Mouse (Mus musculus): ENCODE results near the gene Sec22c.
A peak's percentile ranks its signal among the peaks of the same experiment; 100 is the strongest.

The Sec22c gene

GRCm38 (mm10) chr9:121647026-121647425 lies 58.3 kb downstream of the Sec22c start:
- DNase-seq (ENCODE audit: low spot score), result peak; percentile 76

- DNase-seq (ENCODE audit: low spot score), result no peak
Observed at GRCm38 (mm10) chr9:121644855-121645254, 60.4 kb downstream of the Sec22c start.

GRCm38 (mm10) chr9:121642401-121643181 lies 62.7 kb downstream of the Sec22c start, which contains the start of gene Vipr1:
Gene Vipr1, plus strand, starts transcription at chr9:121642716.
- DNase-seq (ENCODE audit: low spot score), result peak; percentile 84

- peak; percentile 89 for DNase-seq (ENCODE audit: low spot score)
Observed at GRCm38 (mm10) chr9:121642001-121642400, 63.3 kb downstream of the Sec22c start, which contains the start of gene Lyzl4. Gene Lyzl4, minus strand, starts transcription at chr9:121642096.

GRCm38 (mm10) chr9:121641235-121641915 lies 63.9 kb downstream of the Sec22c start:
- no peak for DNase-seq (ENCODE audit: low spot score)

- DNase-seq (ENCODE audit: low spot score), result no peak
Observed at GRCm38 (mm10) chr9:121639790-121640189, 65.5 kb downstream of the Sec22c start.

GRCm38 (mm10) chr9:121635835-121636576 lies 69.3 kb downstream of the Sec22c start:
- no peak for DNase-seq (ENCODE audit: low spot score)

- peak; percentile 53 for DNase-seq (ENCODE audit: low spot score)
Observed at GRCm38 (mm10) chr9:121633306-121633705, 72.0 kb downstream of the Sec22c start.

- no peak for DNase-seq (ENCODE audit: low spot score)
Observed at GRCm38 (mm10) chr9:121632891-121633290, 72.4 kb downstream of the Sec22c start.

GRCm38 (mm10) chr9:121631946-121632345 lies 73.3 kb downstream of the Sec22c start:
- DNase-seq (ENCODE audit: low spot score), result no peak

GRCm38 (mm10) chr9:121630627-121631026 lies 74.7 kb downstream of the Sec22c start:
- no peak for DNase-seq (ENCODE audit: low spot score)
